Mouse (Mus musculus) limb, embryonic 10.5 days (tissue): Measurements from ENCODE around the gene Tunar. TPM values are rescaled to one million over a fixed set of nuclear protein-coding genes. Genes with fewer than 3 reads are reported as not detected.
A peak's percentile ranks its signal among the peaks of the same experiment; 100 is the strongest.

ENCODE experiments used
- DNase-seq: peaks from one replicate; pipeline ENCODE4 v3.0.0-alpha.2; 2017; ENCODE audit warnings: low spot score
- H3K27ac ChIP-seq: fragments of 300-500 bp; sonication (generic); 2 replicates; pipeline ENCODE4 v1.5.1; 2016; ENCODE audit warnings: mild to moderate bottlenecking
- H3K27me3 ChIP-seq: fragments of 300-500 bp; sonication (generic); 2 replicates; pipeline ENCODE4 v1.6.1; 2016; ENCODE audit warnings: low read depth, mild to moderate bottlenecking; ENCODE audit not compliant: poor library complexity, severe bottlenecking
- H3K36me3 ChIP-seq: fragments of 300-500 bp; sonication (generic); 2 replicates; pipeline ENCODE4 v1.6.1; 2016; ENCODE audit warnings: mild to moderate bottlenecking, moderate library complexity
- H3K4me1 ChIP-seq: fragments of 300-500 bp; sonication (generic); 2 replicates; pipeline ENCODE4 v1.6.1; 2016
- H3K4me3 ChIP-seq: fragments of 300-500 bp; sonication (generic); 2 replicates; pipeline ENCODE4 v1.5.1; 2016; ENCODE audit warnings: mild to moderate bottlenecking, moderate library complexity
- H3K9me3 ChIP-seq: fragments of 300-500 bp; sonication (generic); replicated peaks from 2 replicates; pipeline ENCODE4 v1.6.1; 2016; ENCODE audit warnings: mild to moderate bottlenecking
- WGBS: fragments of 180-500 bp; shearing (Covaris S2); methylation state at CpG from one replicate; pipeline ENCODE4 v1.1.7; 2016; 5-methylcytosine and 5-hydroxymethylcytosine counted together
- polyA plus RNA-seq: library from polyadenylated mRNA; unstranded; fragments of >200 nt; fragmentation: Nextera tagmentation; extraction: Ambion mirVana; gene quantifications from 2 replicates; pipeline ENCODE4 v1.2.1, GENCODE M21; 2016

The Tunar gene
- polyA plus RNA-seq, 1 experiment from 2014 or later = 0.23 TPM

DNA sequence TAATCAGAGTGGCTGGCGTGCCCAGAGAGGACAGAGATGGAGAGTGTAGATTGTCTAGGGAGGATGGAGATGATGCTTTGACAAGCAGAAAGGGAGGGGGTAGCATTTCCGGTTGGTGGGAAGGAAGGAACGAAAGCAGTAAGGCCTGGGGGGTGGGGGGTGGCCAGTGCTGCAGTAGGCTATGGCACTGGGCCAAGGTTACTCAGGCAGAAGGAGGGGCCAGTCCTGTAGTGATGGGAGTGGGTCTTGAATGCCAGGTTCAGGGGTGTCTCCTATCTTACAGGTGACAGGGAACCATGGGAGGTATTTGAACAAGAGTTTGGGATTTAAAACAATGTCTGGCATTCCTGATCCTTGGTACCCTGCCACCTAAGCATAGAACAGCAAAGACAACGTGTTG is 13.2 kb downstream of the Tunar start:
- H3K27me3 ChIP-seq = no peaks in the 10 kb centered on the region
- no peak overlapping the region for H3K4me3 ChIP-seq
- DNase-seq = no peak
- H3K9me3 ChIP-seq = no peaks in the 10 kb centered on the region
- 82% methylated on average over 4 of the region's 4 CpGs for WGBS
- no peaks in the 10 kb centered on the region for H3K36me3 ChIP-seq
- no peak overlapping the region for H3K27ac ChIP-seq
- H3K4me1 ChIP-seq = peaks cover 9% of the 10 kb centered on the region; the same call in 1 of the 2 replicates

DNA sequence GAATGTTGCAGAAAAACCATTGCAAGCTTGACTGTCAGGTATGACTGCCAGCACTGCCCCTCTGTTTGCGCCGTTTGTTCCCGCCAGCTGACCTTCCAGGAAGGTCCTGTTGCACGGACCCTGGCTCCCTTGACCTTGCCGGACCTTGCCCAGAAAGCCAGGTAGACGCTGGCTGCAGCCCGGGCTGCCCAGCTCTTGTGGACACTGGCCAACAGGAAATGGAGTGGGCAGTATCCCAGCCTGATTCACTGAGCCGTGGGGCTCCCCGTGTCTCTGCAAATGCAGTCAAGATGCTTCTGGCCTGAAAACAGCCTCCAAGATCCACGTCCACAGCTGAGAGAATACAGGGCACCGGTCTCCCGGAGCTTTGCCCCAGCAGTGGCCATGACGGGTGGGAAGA is 13.6 kb downstream of the Tunar start:
- H3K4me1 ChIP-seq = peaks cover 7% of the 10 kb centered on the region; the same call in 1 of the 2 replicates
- no peak overlapping the region for H3K4me3 ChIP-seq
- no peaks in the 10 kb centered on the region for H3K9me3 ChIP-seq
- no peaks in the 10 kb centered on the region for H3K27me3 ChIP-seq
- DNase-seq = no peak
- no peaks in the 10 kb centered on the region for H3K36me3 ChIP-seq
- H3K27ac ChIP-seq = no peak overlapping the region
- 90% methylated on average over 13 of the region's 13 CpGs for WGBS

DNA sequence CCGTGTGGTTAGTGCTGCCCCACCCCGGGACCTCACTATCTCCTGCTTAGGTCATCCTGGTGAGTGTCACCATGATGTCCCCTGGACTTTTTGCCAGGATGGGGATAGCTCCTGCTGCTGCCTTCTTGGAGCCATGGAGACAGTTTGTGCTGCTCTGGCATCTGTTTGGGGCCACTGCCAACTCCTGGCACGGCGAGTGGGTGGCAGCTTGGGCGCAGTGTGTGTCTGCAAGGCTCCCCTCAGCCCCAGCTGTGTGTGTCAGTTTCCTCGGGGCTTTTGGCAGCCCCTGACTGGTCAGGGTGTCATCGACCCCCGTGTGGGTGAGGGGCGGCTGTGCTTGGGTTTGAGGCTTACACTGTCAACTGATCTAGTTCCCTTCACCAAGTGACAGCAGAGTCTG is 20.6 kb downstream of the Tunar start:
- WGBS = 86% methylated on average over 9 of the region's 9 CpGs
- Histone ChIP-seq H3K27ac (no peak overlapping the region), H3K36me3 (no peaks in the 10 kb centered on the region), H3K4me1 (peaks cover 10% of the 10 kb centered on the region; the same call in 1 of the 2 replicates), H3K4me3 (no peak overlapping the region), H3K9me3 (no peaks in the 10 kb centered on the region), H3K27me3 (no peaks in the 10 kb centered on the region)
- no peak for DNase-seq

DNA sequence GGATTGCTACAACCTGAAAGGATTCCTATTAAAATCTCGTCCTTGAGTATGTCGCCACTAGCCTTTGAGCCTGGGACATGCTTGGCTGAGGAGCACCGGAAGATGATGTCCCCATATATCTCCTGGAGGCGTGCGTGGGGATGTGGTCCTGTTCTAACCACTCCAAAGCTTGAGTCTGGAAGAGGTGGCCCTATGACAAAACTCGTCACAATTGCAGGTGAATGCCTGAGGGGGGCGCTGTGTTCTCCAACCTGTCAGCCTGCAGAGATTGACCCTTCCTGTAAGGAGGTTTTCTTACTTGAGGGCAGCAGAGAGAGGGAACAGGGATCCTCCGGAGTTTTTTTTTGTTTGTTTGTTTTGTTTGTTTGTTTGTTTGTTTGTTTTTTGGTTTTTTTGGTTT is 21.1 kb downstream of the Tunar start:
- H3K4me3 ChIP-seq = no peak overlapping the region

DNA sequence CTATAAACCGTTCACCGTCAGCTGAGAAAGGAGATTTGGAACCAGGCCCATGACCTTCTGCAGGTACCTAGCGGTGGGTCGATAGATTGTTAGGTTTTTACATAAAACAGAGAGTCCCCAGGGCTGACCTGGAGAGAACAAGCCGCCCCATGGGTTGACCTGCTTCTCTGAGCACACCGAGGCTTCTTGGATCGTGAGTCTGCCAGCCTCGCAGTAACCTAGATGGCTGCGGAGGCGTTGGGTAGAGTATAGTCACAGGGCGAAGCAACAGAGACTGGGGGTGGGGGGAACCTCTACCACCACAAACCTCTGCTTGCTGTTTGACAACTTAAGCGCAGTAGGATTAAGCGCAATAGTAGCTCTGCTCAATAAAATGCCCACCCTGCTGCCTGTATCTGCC is 23.1 kb downstream of the Tunar start:
- no peak for DNase-seq
- Histone ChIP-seq H3K4me1 (peaks cover 18% of the 10 kb centered on the region), H3K4me3 (no peak overlapping the region), H3K9me3 (no peaks in the 10 kb centered on the region), H3K36me3 (no peaks in the 10 kb centered on the region), H3K27me3 (no peaks in the 10 kb centered on the region), H3K27ac (no peak overlapping the region)
- WGBS = 83% methylated on average over 13 of the region's 13 CpGs

More for the DNA sequence above, 21.1 kb downstream of the Tunar start:
- WGBS = 86% methylated on average over 8 of the region's 8 CpGs
- no peaks in the 10 kb centered on the region for H3K27me3 ChIP-seq
- H3K27ac ChIP-seq = no peak overlapping the region
- H3K4me1 ChIP-seq = peaks cover 10% of the 10 kb centered on the region; the same call in 1 of the 2 replicates
- DNase-seq = no peak
- no peaks in the 10 kb centered on the region for H3K9me3 ChIP-seq
- no peaks in the 10 kb centered on the region for H3K36me3 ChIP-seq

DNA sequence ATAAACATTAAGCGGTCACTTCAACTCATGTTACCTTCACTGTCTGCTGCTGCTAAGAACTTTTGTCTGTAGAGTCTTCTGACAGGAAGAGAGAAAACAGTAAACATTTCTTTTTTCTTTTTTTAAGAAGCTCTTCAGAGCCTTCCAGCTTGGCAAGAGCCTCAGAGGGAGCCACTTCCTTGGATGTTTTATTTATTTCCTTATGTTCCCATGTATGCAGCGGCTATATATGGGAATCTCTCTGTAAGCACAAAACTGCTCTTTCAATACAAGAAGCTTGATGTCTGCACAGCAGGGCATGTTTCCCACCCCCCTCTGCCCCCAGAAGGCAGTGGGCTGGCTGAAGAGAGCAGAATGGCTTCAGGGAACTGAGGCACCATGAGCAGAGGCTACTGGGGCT is 30.0 kb downstream of the Tunar start:
- Histone ChIP-seq H3K9me3 (no peaks in the 10 kb centered on the region), H3K36me3 (no peaks in the 10 kb centered on the region), H3K27me3 (no peaks in the 10 kb centered on the region), H3K27ac (no peak overlapping the region), H3K4me3 (no peak overlapping the region), H3K4me1 (peaks cover 24% of the 10 kb centered on the region)
- WGBS = 80% methylated on average over 2 of the region's 2 CpGs
- DNase-seq = no peak

DNA sequence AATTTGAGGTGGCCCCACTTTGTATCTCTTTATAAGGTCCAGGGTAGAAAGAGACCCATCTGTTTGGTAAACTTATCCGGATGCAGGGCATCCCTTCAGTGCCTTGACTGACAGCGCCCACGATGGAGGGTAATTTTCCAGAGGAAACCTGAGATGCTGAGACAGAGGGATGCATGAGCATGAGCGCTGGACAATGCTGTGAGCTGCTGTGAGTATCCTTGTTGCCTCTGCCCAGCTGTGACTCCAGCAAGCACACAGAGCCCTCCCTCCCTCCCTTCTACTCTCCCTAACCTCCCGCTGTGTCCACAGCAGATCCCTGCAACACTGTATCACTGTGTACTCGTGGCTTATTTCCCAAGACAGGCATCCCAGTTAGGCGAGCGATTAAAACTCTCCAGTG is 40.9 kb downstream of the Tunar start:
- Histone ChIP-seq H3K4me3 (no peak overlapping the region), H3K27ac (no peak overlapping the region), H3K27me3 (no peaks in the 10 kb centered on the region), H3K4me1 (peaks cover 7% of the 10 kb centered on the region; the same call in 1 of the 2 replicates), H3K36me3 (no peaks in the 10 kb centered on the region), H3K9me3 (no peaks in the 10 kb centered on the region)
- 66% methylated on average over 8 of the region's 8 CpGs for WGBS
- no peak for DNase-seq

DNA sequence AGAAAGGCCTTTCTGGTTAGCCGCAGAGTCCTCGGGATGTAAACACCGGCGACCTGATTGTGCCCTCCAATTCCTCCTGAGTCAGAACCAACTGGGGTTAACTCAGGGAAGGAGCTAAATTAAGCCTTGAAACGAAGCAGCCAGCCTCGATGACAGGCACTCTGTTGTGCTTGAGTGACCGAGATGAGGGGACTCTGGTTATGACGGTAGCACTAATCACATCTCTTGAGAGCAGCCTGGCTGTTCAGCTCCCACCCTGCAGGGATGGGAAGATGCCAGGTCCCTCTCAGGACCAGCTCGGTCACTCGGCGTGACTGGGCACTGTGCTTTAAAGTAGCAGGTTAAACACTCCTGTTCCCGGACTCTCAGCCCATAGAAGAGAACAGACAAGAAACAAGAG is 43.3 kb downstream of the Tunar start:
- Histone ChIP-seq H3K4me3 (no peak overlapping the region), H3K9me3 (no peaks in the 10 kb centered on the region), H3K27me3 (no peaks in the 10 kb centered on the region), H3K4me1 (peaks cover 7% of the 10 kb centered on the region; the same call in 1 of the 2 replicates), H3K36me3 (no peaks in the 10 kb centered on the region), H3K27ac (no peak overlapping the region)
- DNase-seq = no peak
- 51% methylated on average over 12 of the region's 12 CpGs for WGBS

DNA sequence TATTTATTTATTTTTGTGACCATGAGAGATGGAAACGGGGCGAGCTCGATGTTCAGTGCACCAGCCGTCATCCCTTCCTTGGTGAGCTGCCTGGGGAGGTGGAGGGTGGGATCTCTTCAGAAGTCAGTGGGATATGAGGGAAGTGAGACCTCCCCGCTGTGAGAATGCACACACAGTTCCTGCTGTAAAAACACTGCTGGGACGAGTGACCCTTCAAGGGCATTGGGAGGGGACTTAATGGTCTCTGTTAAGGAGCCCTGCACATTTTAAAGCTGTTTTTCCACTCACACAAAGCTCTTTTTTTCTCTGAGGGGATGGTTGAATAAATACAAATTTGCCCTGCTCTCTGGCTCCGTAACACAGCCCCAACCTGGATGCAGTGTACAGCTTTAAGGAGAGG is 49.1 kb downstream of the Tunar start:
- WGBS = 63% methylated on average over 7 of the region's 7 CpGs
- no peak overlapping the region for H3K27ac ChIP-seq
- H3K36me3 ChIP-seq = no peaks in the 10 kb centered on the region
- no peak for DNase-seq
- H3K27me3 ChIP-seq = no peaks in the 10 kb centered on the region
- no peak overlapping the region for H3K4me3 ChIP-seq
- peaks cover 21% of the 10 kb centered on the region for H3K4me1 ChIP-seq
- no peaks in the 10 kb centered on the region for H3K9me3 ChIP-seq

DNA sequence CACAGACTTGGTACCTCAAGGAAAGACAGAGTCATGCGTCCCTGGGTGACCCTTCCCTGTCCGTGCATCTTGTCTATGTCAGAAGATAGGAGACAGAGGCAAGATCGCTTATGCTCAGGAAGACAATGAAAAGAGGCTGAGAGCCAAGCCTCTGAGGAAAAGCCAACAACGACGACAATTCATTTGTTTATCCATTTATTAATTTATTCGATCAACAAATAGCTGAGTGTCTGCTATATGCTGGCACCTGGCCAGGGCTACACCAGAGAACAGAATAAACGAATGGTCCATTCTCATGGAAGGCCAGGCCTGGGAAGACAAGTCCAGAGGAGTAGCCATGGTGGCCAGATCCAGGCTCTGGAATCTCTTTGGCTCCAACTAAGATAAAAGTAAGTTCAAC is 61.0 kb downstream of the Tunar start:
- Histone ChIP-seq H3K36me3 (no peaks in the 10 kb centered on the region), H3K9me3 (no peaks in the 10 kb centered on the region), H3K4me3 (no peak overlapping the region), H3K4me1 (peaks cover 25% of the 10 kb centered on the region), H3K27me3 (no peaks in the 10 kb centered on the region), H3K27ac (no peak overlapping the region)
- DNase-seq = no peak
- WGBS = 94% methylated on average over 7 of the region's 7 CpGs

DNA sequence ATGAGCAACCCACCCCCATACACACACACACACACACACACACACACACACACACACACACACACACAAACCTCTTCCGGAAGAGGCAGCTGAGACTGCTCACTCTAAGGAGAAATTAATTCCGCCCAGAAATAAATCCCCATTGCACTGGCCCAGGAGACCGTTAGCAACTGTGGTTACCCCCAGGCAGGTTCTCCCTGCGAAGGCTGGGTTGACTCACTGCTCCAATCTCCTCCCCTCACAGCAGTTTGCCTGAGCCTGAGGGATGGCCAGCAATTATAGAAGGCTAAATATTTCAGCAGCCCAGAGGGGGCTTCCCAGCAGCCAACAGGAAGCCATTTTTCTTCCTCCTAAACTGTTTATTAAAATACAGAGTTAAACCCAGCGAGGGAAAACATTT is 64.5 kb downstream of the Tunar start:
- 43% methylated on average over 5 of the region's 5 CpGs for WGBS
- Histone ChIP-seq H3K27ac (0 out of 2 replicates have a peak overlapping the region, but pooled peaks have one; percentile 14), H3K27me3 (no peaks in the 10 kb centered on the region), H3K4me3 (no peak overlapping the region), H3K9me3 (no peaks in the 10 kb centered on the region), H3K4me1 (peaks cover 25% of the 10 kb centered on the region), H3K36me3 (no peaks in the 10 kb centered on the region)
- peak; percentile 36 for DNase-seq

DNA sequence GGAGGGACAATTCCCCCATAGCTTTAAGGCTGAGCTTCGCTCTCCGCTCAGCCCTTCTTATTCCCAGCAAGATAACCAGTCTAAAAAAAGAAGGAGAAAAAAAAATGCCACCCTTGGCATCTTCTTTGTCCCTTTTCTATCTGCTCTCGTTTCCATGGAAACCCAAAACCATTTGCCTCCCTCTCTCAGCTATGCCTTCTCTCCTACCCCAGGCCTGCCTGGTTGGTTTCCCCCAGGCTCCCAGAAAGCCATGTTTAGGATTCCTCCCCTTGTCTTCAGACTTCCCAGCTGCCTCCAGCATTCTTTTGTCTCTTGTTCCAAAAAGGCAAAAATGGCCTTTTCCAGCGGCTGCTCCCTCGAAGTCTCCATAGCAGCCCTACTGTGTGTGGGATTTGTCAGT is 70.1 kb downstream of the Tunar start:
- WGBS = 89% methylated on average over 5 of the region's 5 CpGs
- no peak overlapping the region for H3K4me3 ChIP-seq
- H3K27ac ChIP-seq = no peak overlapping the region
- 0 out of 2 replicates have a peak, but pooled peaks cover 1% of the 10 kb centered on the region for H3K4me1 ChIP-seq
- H3K36me3 ChIP-seq = no peaks in the 10 kb centered on the region
- no peaks in the 10 kb centered on the region for H3K27me3 ChIP-seq
- DNase-seq = no peak
- no peaks in the 10 kb centered on the region for H3K9me3 ChIP-seq

DNA sequence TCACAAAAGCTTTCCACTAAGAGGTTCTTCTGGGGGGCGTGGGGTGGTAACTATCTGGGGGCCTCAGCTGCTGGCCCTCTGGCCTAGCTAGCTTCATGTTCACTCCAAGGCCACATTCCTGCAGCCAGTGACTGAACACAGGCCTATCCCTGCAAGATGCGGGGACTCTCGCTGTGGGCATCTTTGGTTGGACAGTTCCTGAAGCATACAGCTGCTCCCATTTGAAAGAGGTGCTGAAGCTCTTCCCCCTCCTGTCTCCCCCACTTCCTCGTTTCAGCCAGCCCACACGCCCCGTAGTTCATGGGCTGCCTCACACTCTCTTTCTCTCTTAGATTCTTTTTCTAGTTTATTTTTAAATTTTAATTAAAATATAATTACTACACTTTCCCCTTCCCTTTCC is 72.3 kb downstream of the Tunar start:
- H3K9me3 ChIP-seq = no peaks in the 10 kb centered on the region
- no peaks in the 10 kb centered on the region for H3K4me1 ChIP-seq
- no peak overlapping the region for H3K27ac ChIP-seq
- no peaks in the 10 kb centered on the region for H3K27me3 ChIP-seq
- no peak overlapping the region for H3K4me3 ChIP-seq
- 66% methylated on average over 6 of the region's 6 CpGs for WGBS
- DNase-seq = no peak
- no peaks in the 10 kb centered on the region for H3K36me3 ChIP-seq

DNA sequence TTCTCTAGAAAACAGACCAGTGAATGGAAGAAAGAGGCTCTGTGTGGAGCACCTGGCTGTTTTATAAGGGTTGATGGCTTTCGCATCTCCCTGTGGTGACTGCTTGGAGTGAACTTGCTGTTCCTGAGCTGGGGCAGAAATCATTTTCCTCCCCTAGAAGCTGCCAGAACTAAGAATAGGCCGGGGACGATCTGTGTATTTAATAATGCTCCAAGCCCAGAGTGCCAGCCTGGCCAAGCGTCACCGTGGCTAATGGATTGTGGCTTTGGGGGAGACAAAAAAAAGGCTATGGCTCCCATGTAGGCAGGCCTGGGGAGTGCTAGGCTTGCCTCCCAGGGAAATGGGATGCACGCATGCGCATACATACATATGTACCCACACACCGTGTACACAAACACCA is 80.2 kb downstream of the Tunar start:
- no peak for DNase-seq
- H3K36me3 ChIP-seq = no peaks in the 10 kb centered on the region
- whole genome bisulfite sequencing = 94% methylated on average over 8 of the region's 8 CpGs

More for the DNA sequence above, 80.2 kb downstream of the Tunar start:
- no peaks in the 10 kb centered on the region for H3K9me3 ChIP-seq
- H3K27ac ChIP-seq = no peak overlapping the region
- H3K4me3 ChIP-seq = no peak overlapping the region
- H3K27me3 ChIP-seq = no peaks in the 10 kb centered on the region
- H3K4me1 ChIP-seq = no peaks in the 10 kb centered on the region
